Mouse (Mus musculus): ENCODE measurements at regions not wholly inside any gene's neighbourhood (a gene's known extent, or its start where the extent isn't known, plus 50 kb on each side); places are given as distances from the start of the nearest gene placed in this dataset.

GRCm38 (mm10) chr3:53393945-53394344, 69.2 kb downstream of the Nhlrc3 start:
- DNase-seq (ENCODE audit: low read depth, low spot score): no peak

GRCm38 (mm10) chr3:53381704-53382581, 81.2 kb downstream of the Nhlrc3 start:
- DNase-seq (ENCODE audit: low read depth, low spot score): no peak

GRCm38 (mm10) chr3:53379519-53380181, 83.5 kb downstream of the Nhlrc3 start:
- peak; percentile 81 for DNase-seq (ENCODE audit: low read depth, low spot score)

DNA sequence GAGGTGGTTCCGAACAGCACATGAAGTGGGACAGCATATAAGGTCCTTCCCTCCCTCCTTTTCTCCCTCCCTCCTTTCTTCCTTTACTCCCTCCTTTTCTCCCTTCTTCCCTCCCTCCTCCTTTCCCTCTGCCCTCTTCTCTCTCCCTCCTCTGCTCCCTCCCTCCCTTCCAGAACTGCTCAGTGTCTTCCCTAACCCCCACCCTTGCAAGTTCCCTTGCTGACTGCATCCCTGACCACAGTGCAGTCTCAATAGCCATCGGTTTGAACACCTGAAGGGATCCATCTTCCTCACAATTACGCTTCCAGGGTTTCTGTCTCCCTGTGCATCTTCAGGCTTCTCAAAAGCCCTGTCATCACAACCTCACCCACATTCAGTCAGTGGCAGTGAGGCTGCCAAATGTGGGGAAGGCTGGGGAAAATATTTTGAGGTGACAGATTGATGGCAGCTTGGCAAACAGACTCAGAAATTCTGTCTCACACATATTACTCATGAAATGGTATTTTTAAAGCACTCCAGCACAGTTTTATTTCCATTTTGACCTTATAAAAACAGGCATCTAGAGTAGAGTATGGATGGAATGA, 86.2 kb downstream of the Nhlrc3 start:
- peak; percentile 91 for DNase-seq (ENCODE audit: low read depth, low spot score)

DNA sequence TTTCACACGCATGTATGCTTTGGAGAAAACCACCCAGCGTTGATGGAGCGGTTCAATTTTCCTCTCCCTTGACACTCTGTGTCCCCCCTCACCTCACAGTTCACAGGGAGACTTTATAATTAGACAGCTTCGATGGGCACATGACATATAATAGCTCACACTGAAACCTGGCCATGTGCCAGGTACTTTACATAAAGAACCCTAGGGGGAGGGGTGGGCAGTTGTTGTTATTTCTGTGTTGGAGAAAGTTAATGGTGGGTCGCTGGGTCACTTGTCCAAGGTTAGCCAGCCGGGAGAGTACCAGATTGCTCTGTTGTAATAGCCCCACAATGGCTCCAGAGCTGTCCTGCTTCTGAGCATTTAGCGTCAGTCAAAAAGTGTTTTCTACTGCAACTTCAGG, 90.2 kb downstream of the Nhlrc3 start:
- no peak for DNase-seq (ENCODE audit: low read depth, low spot score)

- DNase-seq (ENCODE audit: low read depth, low spot score): no peak
These were observed 91.2 kb downstream of the Nhlrc3 start for GRCm38 (mm10) chr3:53371910-53372309.

DNA sequence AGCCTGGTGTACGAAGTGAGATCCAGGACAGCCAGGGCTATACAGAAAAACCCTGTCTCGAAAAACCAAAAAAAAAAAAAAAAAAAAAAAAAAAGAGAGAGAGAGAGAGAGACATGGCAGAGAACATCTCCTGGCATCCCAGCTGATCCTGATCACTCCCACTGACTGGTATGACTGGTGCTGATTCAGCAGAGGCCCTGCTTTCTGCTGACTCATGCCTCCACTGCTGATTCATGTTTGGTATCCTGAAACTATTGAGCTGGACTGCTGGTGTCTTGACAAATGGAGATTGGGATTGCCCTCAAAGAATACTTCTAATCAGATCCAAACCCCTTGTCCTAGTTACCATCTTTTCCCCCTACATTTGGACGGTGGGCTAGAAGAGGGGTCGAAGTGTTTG, 101.9 kb downstream of the Nhlrc3 start:
- DNase-seq (ENCODE audit: low read depth, low spot score): peak; percentile 76

- peak; percentile 31 for DNase-seq (ENCODE audit: low read depth, low spot score)
These were observed 109.4 kb downstream of the Nhlrc3 start for GRCm38 (mm10) chr3:53353693-53354092.

GRCm38 (mm10) chr3:53353282-53353681, 109.8 kb downstream of the Nhlrc3 start:
- no peak for DNase-seq (ENCODE audit: low read depth, low spot score)

DNA sequence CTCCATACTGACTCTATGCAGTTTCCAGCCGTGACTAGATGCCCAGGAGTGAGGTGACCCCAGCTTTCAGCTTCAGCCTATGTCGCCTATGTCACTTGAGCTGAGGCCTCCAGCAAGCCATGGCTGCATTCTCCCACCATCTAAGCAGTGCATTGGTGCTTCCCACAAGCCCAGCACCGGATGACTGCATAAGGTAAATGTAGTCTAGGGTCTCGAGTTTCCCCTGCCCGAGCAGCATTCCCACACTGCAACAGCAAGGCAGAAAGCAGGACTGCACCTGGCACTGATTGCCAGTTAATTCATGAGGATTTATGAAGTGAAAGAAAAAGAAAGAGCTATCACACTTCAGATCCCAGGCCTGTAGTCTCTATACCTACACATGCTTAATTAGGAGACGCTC, 119.5 kb downstream of the Nhlrc3 start:
- DNase-seq (ENCODE audit: low read depth, low spot score): no peak

GRCm38 (mm10) chr3:53341304-53342206, 121.6 kb downstream of the Nhlrc3 start:
- DNase-seq (ENCODE audit: low read depth, low spot score): no peak

DNA sequence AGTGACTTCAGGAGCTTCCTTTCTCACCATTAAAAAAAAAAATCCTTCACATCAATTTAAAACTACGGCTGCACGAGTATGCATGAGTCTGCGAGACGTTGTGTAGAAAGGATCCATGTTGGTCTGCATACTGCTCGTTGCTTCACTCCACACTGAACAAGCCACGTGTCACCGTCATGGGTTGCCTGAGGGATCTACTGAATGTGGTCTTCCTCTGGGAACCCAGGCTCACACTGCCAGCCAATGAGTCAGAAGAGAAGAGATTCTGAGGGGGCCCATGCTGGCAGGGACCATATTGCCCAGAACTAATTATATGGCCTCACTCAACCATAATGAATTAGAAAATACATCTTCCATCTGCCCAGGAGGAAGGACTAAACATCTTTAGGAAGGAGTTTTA, 124.6 kb downstream of the Nhlrc3 start:
- no peak for DNase-seq (ENCODE audit: low read depth, low spot score)

- DNase-seq (ENCODE audit: low read depth, low spot score): no peak
These were observed 129.1 kb downstream of the Nhlrc3 start for GRCm38 (mm10) chr3:53334051-53334450.

- DNase-seq (ENCODE audit: low read depth, low spot score): peak; percentile 48
These were observed 133.6 kb downstream of the Nhlrc3 start for GRCm38 (mm10) chr3:53329528-53329927.

DNA sequence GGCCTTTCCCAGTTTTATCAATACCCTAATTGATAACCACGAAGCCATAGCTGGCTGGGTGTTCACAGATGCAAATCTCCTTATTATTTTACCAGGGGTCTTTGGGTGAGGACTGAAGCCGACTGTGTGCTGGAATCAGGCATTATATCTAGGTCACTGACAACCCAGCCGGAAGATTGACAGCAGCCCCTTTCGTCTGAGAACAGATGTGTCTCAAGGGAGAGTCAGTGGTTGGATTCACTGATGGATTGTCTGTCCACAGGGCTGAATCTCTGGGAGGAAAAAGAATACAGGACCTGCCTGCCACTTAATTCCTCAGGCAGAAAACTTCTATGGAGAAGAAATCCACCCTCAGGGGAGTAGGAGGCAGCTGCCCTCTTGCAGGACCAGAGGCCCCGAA, 135.7 kb downstream of the Nhlrc3 start:
- DNase-seq (ENCODE audit: low read depth, low spot score): no peak

DNA sequence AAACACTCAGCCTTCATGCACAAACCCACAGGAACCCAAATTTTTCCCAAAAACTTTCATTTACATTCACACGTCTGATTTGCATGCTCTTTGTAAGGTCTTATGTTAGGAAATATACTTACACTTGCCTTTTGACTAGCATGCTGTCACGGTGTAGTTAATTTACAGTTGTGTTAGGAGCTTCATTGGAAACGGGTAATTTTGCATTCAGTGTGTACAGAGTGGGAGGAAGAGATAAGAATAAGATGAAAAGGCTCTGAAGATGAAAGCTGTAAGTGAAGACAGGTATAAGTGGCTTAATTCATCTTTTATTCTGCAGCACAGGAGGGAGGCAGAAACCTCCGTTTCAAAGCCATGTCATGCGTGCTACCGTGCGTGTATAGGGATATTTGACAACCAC, 136.2 kb downstream of the Nhlrc3 start:
- DNase-seq (ENCODE audit: low read depth, low spot score): no peak

GRCm38 (mm10) chr3:53325080-53325479, 138.1 kb downstream of the Nhlrc3 start:
- no peak for DNase-seq (ENCODE audit: low read depth, low spot score)

DNA sequence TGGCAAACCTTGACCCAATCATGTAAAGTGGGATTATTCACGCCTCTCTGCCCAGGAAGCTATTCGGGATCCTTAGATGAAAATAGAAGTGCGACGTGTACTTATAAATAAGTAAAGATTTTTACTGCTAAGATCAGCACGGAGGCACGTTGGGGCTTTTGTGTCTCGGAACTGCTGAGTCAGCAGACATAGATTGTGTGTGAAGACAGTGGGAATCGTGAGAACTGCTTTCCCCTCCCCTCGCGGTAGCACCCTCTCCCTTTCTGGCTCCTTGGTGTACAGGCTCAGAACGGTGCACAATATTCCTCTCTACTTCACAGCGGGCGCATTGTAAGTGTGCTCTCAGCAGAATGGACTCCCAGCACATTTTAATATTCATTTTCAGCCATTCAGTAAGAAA, 138.7 kb downstream of the Nhlrc3 start:
- DNase-seq (ENCODE audit: low read depth, low spot score): no peak

GRCm38 (mm10) chr3:53315449-53315848, 147.7 kb downstream of the Nhlrc3 start:
- no peak for DNase-seq (ENCODE audit: low read depth, low spot score)
